Mouse (Mus musculus) spleen, postnatal 0 days (tissue): ENCODE measurements around the gene Pitpnb. TPM values are rescaled to one million over a fixed set of nuclear protein-coding genes. Genes with fewer than 3 reads are reported as not detected.

ENCODE experiments used
- polyA plus RNA-seq: library from polyadenylated mRNA; unstranded; fragments of >200 nt; fragmentation: Nextera tagmentation; extraction: Ambion mirVana; gene quantifications from 2 replicates; pipeline ENCODE4 v1.2.1, GENCODE M21; 2015

Pitpnb gene
- 28.1 and 32.8 TPM in 2 replicates for polyA plus RNA-seq

GRCm38 (mm10) chr5:111330417-111331098, at the start of gene Pitpnb:
Gene Pitpnb (plus strand): TSS chr5:111330763.

GRCm38 (mm10) chr5:111416591-111417374, 86.2 kb downstream of the Pitpnb start, which contains the start of gene Mn1:
Gene Mn1 (plus strand): TSS chr5:111417362.

Other genes with a start within 250 kb of the Pitpnb start
- gene Mn1, start 86.6 kb downstream of the Pitpnb start, polyA plus RNA-seq = 1.7 and 2.4 TPM in 2 replicates